Mouse (Mus musculus) cerebellum, postnatal 4 days (tissue): Measurements from ENCODE around the gene Olfr117.
"Not testable (repeated sequence)": the region's sequence is repeated elsewhere in the genome, so short reads cannot be mapped to it uniquely, and the experiment has no call there.

Experiments
- DNase-seq, 2 experiments: peaks; one replicate each; pipeline ENCODE4 v3.0.0; 2022; ENCODE audit warnings: low spot score in 2 of 2, mixed read lengths in 1 of 2

Gene Olfr117

DNA sequence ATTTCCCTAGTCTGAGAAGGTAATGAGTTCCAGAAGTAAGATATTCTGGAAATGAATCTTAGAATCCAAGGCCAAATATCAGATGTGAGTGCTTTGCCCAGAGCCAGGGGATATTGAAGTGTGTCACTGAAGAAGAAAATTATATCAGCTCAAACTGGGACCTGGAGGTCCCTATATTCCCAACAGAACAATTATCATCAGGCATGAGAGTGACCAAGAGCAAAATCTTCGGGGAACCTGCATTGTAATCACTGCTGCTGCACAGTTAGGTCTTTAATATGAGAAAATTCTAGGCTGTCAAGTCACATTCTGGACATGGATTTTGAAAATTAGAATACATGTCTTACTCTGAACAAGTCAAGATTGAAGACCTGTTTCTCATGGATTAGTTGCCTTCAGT is at the start of gene Olfr117:
Gene Olfr117, minus strand, starts transcription at position 101 of the 400 bp plus-strand sequence.
- no peak for DNase-seq

DNA sequence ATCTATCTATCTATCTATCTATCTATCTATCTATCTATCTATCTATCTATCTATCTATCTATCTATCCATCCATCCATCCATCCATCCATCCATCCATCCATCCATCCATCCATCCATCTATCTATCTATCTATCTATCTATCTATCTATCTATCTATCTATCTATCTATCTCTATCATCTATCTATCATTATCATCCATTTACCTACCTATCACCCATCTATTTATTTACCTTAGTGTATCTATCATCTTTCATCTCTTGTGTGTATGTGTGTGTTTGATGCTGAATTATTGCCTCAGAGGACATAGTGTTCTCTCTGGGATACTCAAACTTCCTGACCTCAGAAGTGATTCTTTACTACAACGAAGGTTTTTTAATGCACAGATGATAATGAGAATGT is 32.7 kb upstream of the Olfr117 start, which contains the start of gene Olfr119:
Gene Olfr119, plus strand, starts transcription at position 301 of the 400 bp plus-strand sequence.
- DNase-seq: not testable (repeated sequence)

DNA sequence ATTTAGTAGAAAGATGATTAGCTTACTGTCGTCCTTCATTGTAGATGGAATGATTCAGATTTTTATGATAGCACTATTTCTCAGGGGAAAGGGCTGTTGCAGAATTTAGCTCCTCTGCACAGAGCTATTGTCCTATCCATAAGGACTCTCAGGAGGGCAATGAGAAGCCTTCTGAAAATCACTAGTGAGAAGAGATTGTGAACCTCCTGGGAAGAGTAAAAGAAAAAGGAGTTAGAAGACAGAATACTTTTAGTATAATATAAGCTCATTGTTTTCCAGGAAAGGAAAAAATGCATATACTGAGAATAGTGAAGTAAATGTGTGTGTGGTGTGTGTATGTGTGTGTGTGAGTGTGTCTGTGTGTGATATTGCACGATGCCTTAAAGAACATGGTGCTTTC is 3.1 kb upstream of the Olfr117 start, which contains the start of gene Olfr118:
Gene Olfr118, plus strand, starts transcription at position 301 of the 400 bp plus-strand sequence.
- DNase-seq: no peak

DNA sequence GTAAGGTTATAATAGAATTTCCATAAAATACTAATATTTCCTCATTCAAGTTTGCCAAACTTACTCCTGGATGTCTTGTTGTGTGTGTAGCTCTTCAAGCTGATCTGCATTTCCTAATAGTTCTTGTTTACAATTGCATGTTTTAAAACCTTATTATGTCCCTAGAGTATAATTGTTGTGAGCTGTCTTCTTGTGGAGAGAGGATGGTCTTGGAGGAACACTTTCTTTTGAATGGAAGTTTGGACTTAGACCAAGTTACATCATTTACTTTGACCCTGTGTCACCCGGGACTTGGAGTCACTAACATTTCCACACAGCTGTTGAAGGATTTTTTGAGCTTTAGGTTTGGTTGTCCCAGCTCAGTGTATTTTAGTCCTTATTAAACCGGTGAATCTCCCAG is 36.6 kb downstream of the Olfr117 start, which contains the start of the genes Olfr115 and Olfr116:
Gene Olfr115, minus strand, starts transcription at position 101 of the 400 bp plus-strand sequence.
Gene Olfr116, minus strand, starts transcription at position 191 of the 400 bp plus-strand sequence.
- DNase-seq: no peak
